Mouse (Mus musculus) embryonic facial prominence, embryonic 12.5 days (tissue): Measurements from ENCODE around the gene Drc7. TPM values are rescaled to one million over a fixed set of nuclear protein-coding genes. Genes with fewer than 3 reads are reported as not detected.

Experiments
- ATAC-seq: fragments of 200-750 bp; cut with Nextera tagmentation; 2 replicates; pipeline ENCODE4 v1.8.0; 2017; ENCODE audit not compliant: insufficient number of reproducible peaks, insufficient read depth, low FRiP score, low TSS enrichment
- H3K27ac ChIP-seq: fragments of 300-500 bp; sonication (generic); 2 replicates; pipeline ENCODE4 v1.5.1; 2016; ENCODE audit warnings: mild to moderate bottlenecking
- H3K27me3 ChIP-seq: fragments of 300-500 bp; sonication (generic); 2 replicates; pipeline ENCODE4 v1.6.1; 2016; ENCODE audit warnings: mild to moderate bottlenecking, moderate library complexity
- H3K36me3 ChIP-seq: fragments of 300-500 bp; sonication (generic); 2 replicates; pipeline ENCODE4 v1.6.1; 2016; ENCODE audit warnings: mild to moderate bottlenecking
- H3K4me1 ChIP-seq: fragments of 300-500 bp; sonication (generic); 2 replicates; pipeline ENCODE4 v1.6.1; 2016
- H3K4me2 ChIP-seq: fragments of 300-500 bp; sonication (generic); replicated peaks from 2 replicates; pipeline ENCODE4 v1.6.1; 2016; ENCODE audit warnings: mild to moderate bottlenecking, moderate library complexity
- H3K4me3 ChIP-seq: fragments of 300-500 bp; sonication (generic); 2 replicates; pipeline ENCODE4 v1.5.1; 2016; ENCODE audit warnings: mild to moderate bottlenecking
- H3K9ac ChIP-seq: fragments of 300-500 bp; sonication (generic); 2 replicates; pipeline ENCODE4 v1.6.1; 2016; ENCODE audit warnings: mild to moderate bottlenecking, moderate library complexity
- H3K9me3 ChIP-seq: fragments of 300-500 bp; sonication (generic); 2 replicates; pipeline ENCODE4 v1.6.1; 2016; ENCODE audit warnings: mild to moderate bottlenecking, moderate library complexity
- WGBS: fragments of 180-500 bp; shearing (Covaris S2); methylation state at CpG from one replicate; pipeline ENCODE4 v1.1.7; 2016; 5-methylcytosine and 5-hydroxymethylcytosine counted together
- polyA plus RNA-seq: library from polyadenylated mRNA; unstranded; fragments of >200 nt; fragmentation: Nextera tagmentation; extraction: Ambion mirVana; gene quantifications from 2 replicates; pipeline ENCODE4 v1.2.1, GENCODE M21; 2016

Gene Drc7
- 0.17 TPM in 1 of 2 replicates, not detected in the other for polyA plus RNA-seq

- Histone ChIP-seq H3K36me3 (no peaks in the 10 kb centered on the region), H3K27me3 (no peaks in the 10 kb centered on the region), H3K9me3 (no peaks in the 10 kb centered on the region), H3K4me3 (no peak within 1 kb of the TSS), H3K27ac (no peak within 1 kb of the TSS), H3K4me1 (no peaks in the 10 kb centered on the region), H3K4me2 (no peak within 1 kb of the TSS), H3K9ac (no peak within 1 kb of the TSS)
- WGBS, result 15% methylated on average over 2 of the region's 2 CpGs
- ATAC-seq, result no peak
These were observed at the start of gene Drc7 for GRCm38 (mm10) chr8:95054927-95055510. Drc7 (plus strand) TSS chr8:95055103.

- ATAC-seq, result no peak
- Histone ChIP-seq H3K4me2 (no peak overlapping the region), H3K27me3 (no peaks in the 10 kb centered on the region), H3K9me3 (no peaks in the 10 kb centered on the region), H3K9ac (no peak overlapping the region), H3K4me3 (no peak overlapping the region), H3K4me1 (no peaks in the 10 kb centered on the region), H3K36me3 (0 out of 2 replicates have a peak, but pooled peaks cover 7% of the 10 kb centered on the region), H3K27ac (no peak overlapping the region)
- 82% methylated on average over 15 of the region's 15 CpGs for WGBS
These were observed 42.4 kb upstream of the Drc7 start for GRCm38 (mm10) chr8:95012442-95012919.

- WGBS, result 64% methylated on average over 4 of the region's 4 CpGs
- no peaks in the 10 kb centered on the region for H3K9me3 ChIP-seq
- no peaks in the 10 kb centered on the region for H3K4me1 ChIP-seq
These were observed 39.0 kb upstream of the Drc7 start for GRCm38 (mm10) chr8:95015866-95016265.

GRCm38 (mm10) chr8:95016684-95017083 lies 38.2 kb upstream of the Drc7 start:
- ATAC-seq, result no peak
- no peaks in the 10 kb centered on the region for H3K9me3 ChIP-seq
- no peak overlapping the region for H3K27ac ChIP-seq
- 74% methylated on average over 4 of the region's 4 CpGs for WGBS
- 0 out of 2 replicates have a peak, but pooled peaks cover 4% of the 10 kb centered on the region for H3K36me3 ChIP-seq
- H3K27me3 ChIP-seq, result no peaks in the 10 kb centered on the region
- H3K4me3 ChIP-seq, result no peak overlapping the region
- no peak overlapping the region for H3K9ac ChIP-seq
- H3K4me2 ChIP-seq, result no peak overlapping the region
- H3K4me1 ChIP-seq, result no peaks in the 10 kb centered on the region

More at GRCm38 (mm10) chr8:95015866-95016265, 39.0 kb upstream of the Drc7 start:
- Histone ChIP-seq H3K4me2 (no peak overlapping the region), H3K36me3 (0 out of 2 replicates have a peak, but pooled peaks cover 7% of the 10 kb centered on the region), H3K27me3 (no peaks in the 10 kb centered on the region), H3K4me3 (no peak overlapping the region), H3K27ac (no peak overlapping the region), H3K9ac (no peak overlapping the region)
- ATAC-seq, result no peak

GRCm38 (mm10) chr8:95017451-95017850 lies 37.5 kb upstream of the Drc7 start, which contains the start of gene Adgrg3:
Adgrg3 (plus strand) TSS chr8:95017692.
- H3K4me2 ChIP-seq, result no peak within 1 kb of the TSS

GRCm38 (mm10) chr8:95017969-95018635 lies 36.8 kb upstream of the Drc7 start:
- no peak overlapping the region for H3K4me3 ChIP-seq
- no peak overlapping the region for H3K4me2 ChIP-seq
- no peak for ATAC-seq
- 83% methylated on average over 9 of the region's 9 CpGs for WGBS
- no peaks in the 10 kb centered on the region for H3K36me3 ChIP-seq
- no peak overlapping the region for H3K9ac ChIP-seq
- H3K9me3 ChIP-seq, result no peaks in the 10 kb centered on the region
- H3K4me1 ChIP-seq, result no peaks in the 10 kb centered on the region; the same call in 1 of the 2 replicates
- H3K27ac ChIP-seq, result no peak overlapping the region
- H3K27me3 ChIP-seq, result no peaks in the 10 kb centered on the region

More at GRCm38 (mm10) chr8:95017451-95017850, 37.5 kb upstream of the Drc7 start, which contains the start of gene Adgrg3:
- Histone ChIP-seq H3K9ac (no peak within 1 kb of the TSS), H3K27ac (no peak within 1 kb of the TSS), H3K27me3 (no peaks in the 10 kb centered on the region), H3K36me3 (0 out of 2 replicates have a peak, but pooled peaks cover 4% of the 10 kb centered on the region), H3K4me1 (no peaks in the 10 kb centered on the region), H3K4me3 (no peak within 1 kb of the TSS), H3K9me3 (no peaks in the 10 kb centered on the region)
- no peak for ATAC-seq
- WGBS, result 78% methylated on average over 11 of the region's 11 CpGs

GRCm38 (mm10) chr8:95020293-95020777 lies 34.6 kb upstream of the Drc7 start:
- no peak overlapping the region for H3K27ac ChIP-seq

GRCm38 (mm10) chr8:95020821-95021220 lies 34.1 kb upstream of the Drc7 start:
- H3K9ac ChIP-seq, result no peak overlapping the region
- H3K9me3 ChIP-seq, result no peaks in the 10 kb centered on the region

More at GRCm38 (mm10) chr8:95020293-95020777, 34.6 kb upstream of the Drc7 start:
- no peaks in the 10 kb centered on the region for H3K36me3 ChIP-seq
- 59% methylated on average over 12 of the region's 12 CpGs for WGBS
- no peak overlapping the region for H3K4me3 ChIP-seq
- no peaks in the 10 kb centered on the region for H3K9me3 ChIP-seq
- H3K9ac ChIP-seq, result no peak overlapping the region
- H3K27me3 ChIP-seq, result no peaks in the 10 kb centered on the region
- H3K4me1 ChIP-seq, result no peaks in the 10 kb centered on the region; the same call in 1 of the 2 replicates
- ATAC-seq, result no peak
- H3K4me2 ChIP-seq, result no peak overlapping the region

GRCm38 (mm10) chr8:95023201-95023600 lies 31.7 kb upstream of the Drc7 start:
- H3K36me3 ChIP-seq, result no peaks in the 10 kb centered on the region
- no peak for ATAC-seq
- WGBS, result 24% methylated on average over 8 of the region's 8 CpGs
- H3K27me3 ChIP-seq, result no peaks in the 10 kb centered on the region
- no peak overlapping the region for H3K27ac ChIP-seq
- no peak overlapping the region for H3K9ac ChIP-seq
- H3K4me1 ChIP-seq, result no peaks in the 10 kb centered on the region; the same call in 1 of the 2 replicates
- no peaks in the 10 kb centered on the region for H3K9me3 ChIP-seq
- no peak overlapping the region for H3K4me2 ChIP-seq
- H3K4me3 ChIP-seq, result no peak overlapping the region

More at GRCm38 (mm10) chr8:95020821-95021220, 34.1 kb upstream of the Drc7 start:
- no peak overlapping the region for H3K4me3 ChIP-seq
- H3K27ac ChIP-seq, result no peak overlapping the region
- H3K36me3 ChIP-seq, result no peaks in the 10 kb centered on the region
- no peaks in the 10 kb centered on the region; the same call in 1 of the 2 replicates for H3K4me1 ChIP-seq
- no peak overlapping the region for H3K4me2 ChIP-seq
- 85% methylated on average over 10 of the region's 10 CpGs for WGBS
- H3K27me3 ChIP-seq, result no peaks in the 10 kb centered on the region
- ATAC-seq, result no peak

GRCm38 (mm10) chr8:95024387-95024786 lies 30.5 kb upstream of the Drc7 start:
- no peak for ATAC-seq
- Histone ChIP-seq H3K4me3 (no peak overlapping the region), H3K36me3 (no peaks in the 10 kb centered on the region), H3K4me2 (no peak overlapping the region), H3K9me3 (no peaks in the 10 kb centered on the region), H3K27ac (no peak overlapping the region), H3K4me1 (no peaks in the 10 kb centered on the region; the same call in 1 of the 2 replicates), H3K9ac (no peak overlapping the region), H3K27me3 (no peaks in the 10 kb centered on the region)
- WGBS, result 77% methylated on average over 4 of the region's 4 CpGs

- no peak overlapping the region for H3K4me3 ChIP-seq
- H3K9ac ChIP-seq, result no peak overlapping the region
- H3K9me3 ChIP-seq, result no peaks in the 10 kb centered on the region
- ATAC-seq, result no peak
- H3K27me3 ChIP-seq, result no peaks in the 10 kb centered on the region
- no peak overlapping the region for H3K27ac ChIP-seq
- H3K4me1 ChIP-seq, result no peaks in the 10 kb centered on the region; the same call in 1 of the 2 replicates
- 71% methylated on average over 2 of the region's 2 CpGs for WGBS
- H3K4me2 ChIP-seq, result no peak overlapping the region
- no peaks in the 10 kb centered on the region for H3K36me3 ChIP-seq
These were observed 29.5 kb upstream of the Drc7 start for GRCm38 (mm10) chr8:95025421-95025820.
